Mouse (Mus musculus): ENCODE data around the gene Slc1a6.

DNA sequence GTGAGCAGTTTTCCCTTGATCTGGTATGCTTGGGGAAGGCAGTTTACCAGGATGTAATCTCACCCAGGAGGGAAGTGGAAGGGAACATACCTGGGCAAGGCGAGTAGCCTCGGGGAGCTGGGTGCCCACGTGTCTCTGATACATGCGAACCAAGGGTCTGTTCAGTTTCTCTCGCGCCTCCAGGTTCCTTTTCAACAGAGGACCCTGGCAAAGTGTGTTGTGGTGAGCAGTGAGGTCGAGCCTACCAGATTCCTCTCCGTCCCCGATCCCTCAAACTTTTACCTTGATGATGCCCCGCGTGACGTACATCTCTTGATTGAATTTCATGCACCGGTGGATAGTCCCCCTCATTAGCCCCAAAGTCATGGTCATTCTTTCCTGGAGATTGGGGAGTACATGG lies 32.1 kb upstream of the Slc1a6 start:
- TF ChIP-seq CTCF (IDR thresholded peaks at IDR 0.05; ENCODE audit: borderline replicate concordance, control insufficient read depth, extremely low read depth, insufficient read depth, low read length, poor library complexity) = no peak
- no peak for TF ChIP-seq POLR2A (IDR thresholded peaks at IDR 0.05; ENCODE audit: control insufficient read depth, extremely low read depth, insufficient read depth, low read length, poor library complexity)
